Mouse (Mus musculus) thymus, adult 2 months (tissue): ENCODE data around the gene Gramd4.

Experiments
- CTCF ChIP-seq: fragments of 200-500 bp; IDR thresholded peaks from 2 replicates; pipeline ENCODE4 v1.5.1; 2012; ENCODE audit warnings: mild to moderate bottlenecking, control low read depth, low read length, moderate library complexity, borderline replicate concordance; ENCODE audit not compliant: control insufficient read depth, poor library complexity, insufficient read depth; ENCODE audit errors: extremely low read depth
- POLR2A ChIP-seq: fragments of 200-500 bp; IDR thresholded peaks from 2 replicates; pipeline ENCODE4 v1.6.1; 2012; ENCODE audit warnings: mild to moderate bottlenecking, low read length, control low read depth, moderate library complexity; ENCODE audit not compliant: control insufficient read depth, poor library complexity, insufficient read depth; ENCODE audit errors: extremely low read depth

GRCm38 (mm10) chr15:86035913-86036312, 21.6 kb upstream of the Gramd4 start:
- TF ChIP-seq CTCF (no peak), POLR2A (no peak)
